Mouse (Mus musculus): ENCODE data around the gene Xylt1. TPM values are rescaled to one million over a fixed set of nuclear protein-coding genes. Genes with fewer than 3 reads are reported as not detected.

Xylt1 gene
- total RNA-seq, 1 experiment from 2014 or later = 30.0 TPM

GRCm38 (mm10) chr7:117567653-117568340 lies 187.0 kb downstream of the Xylt1 start:
- ATAC-seq (replicated peaks; ENCODE audit: insufficient number of reproducible peaks, low FRiP score, low TSS enrichment, poor library complexity, severe bottlenecking) = no peak

GRCm38 (mm10) chr7:117571131-117571530 lies 190.4 kb downstream of the Xylt1 start:
- ATAC-seq (replicated peaks; ENCODE audit: insufficient number of reproducible peaks, low FRiP score, low TSS enrichment, poor library complexity, severe bottlenecking) = no peak

- no peak for ATAC-seq (replicated peaks; ENCODE audit: insufficient number of reproducible peaks, low FRiP score, low TSS enrichment, poor library complexity, severe bottlenecking)
Measured at GRCm38 (mm10) chr7:117571713-117572112, 190.9 kb downstream of the Xylt1 start.

- no peak for ATAC-seq (replicated peaks; ENCODE audit: insufficient number of reproducible peaks, low FRiP score, low TSS enrichment, poor library complexity, severe bottlenecking)
Measured at GRCm38 (mm10) chr7:117573170-117573569, 192.4 kb downstream of the Xylt1 start.

GRCm38 (mm10) chr7:117575417-117575816 lies 194.6 kb downstream of the Xylt1 start:
- ATAC-seq (replicated peaks; ENCODE audit: insufficient number of reproducible peaks, low FRiP score, low TSS enrichment, poor library complexity, severe bottlenecking) = peak; percentile 71

- ATAC-seq (replicated peaks; ENCODE audit: insufficient number of reproducible peaks, low FRiP score, low TSS enrichment, poor library complexity, severe bottlenecking) = 0 out of 2 replicates have a peak, but pooled peaks have one; percentile 16
Measured at GRCm38 (mm10) chr7:117577035-117577434, 196.3 kb downstream of the Xylt1 start.

- ATAC-seq (replicated peaks; ENCODE audit: insufficient number of reproducible peaks, low FRiP score, low TSS enrichment, poor library complexity, severe bottlenecking) = no peak
Measured at GRCm38 (mm10) chr7:117585164-117585563, 204.4 kb downstream of the Xylt1 start.

GRCm38 (mm10) chr7:117586811-117587210 lies 206.0 kb downstream of the Xylt1 start:
- ATAC-seq (replicated peaks; ENCODE audit: insufficient number of reproducible peaks, low FRiP score, low TSS enrichment, poor library complexity, severe bottlenecking) = no peak

GRCm38 (mm10) chr7:117587234-117587929 lies 206.6 kb downstream of the Xylt1 start:
- ATAC-seq (replicated peaks; ENCODE audit: insufficient number of reproducible peaks, low FRiP score, low TSS enrichment, poor library complexity, severe bottlenecking) = no peak

GRCm38 (mm10) chr7:117588426-117588825 lies 207.6 kb downstream of the Xylt1 start:
- no peak for ATAC-seq (replicated peaks; ENCODE audit: insufficient number of reproducible peaks, low FRiP score, low TSS enrichment, poor library complexity, severe bottlenecking)

- no peak for ATAC-seq (replicated peaks; ENCODE audit: insufficient number of reproducible peaks, low FRiP score, low TSS enrichment, poor library complexity, severe bottlenecking)
Measured at GRCm38 (mm10) chr7:117589359-117589758, 208.6 kb downstream of the Xylt1 start.

GRCm38 (mm10) chr7:117589820-117590219 lies 209.0 kb downstream of the Xylt1 start:
- no peak for ATAC-seq (replicated peaks; ENCODE audit: insufficient number of reproducible peaks, low FRiP score, low TSS enrichment, poor library complexity, severe bottlenecking)

- no peak for ATAC-seq (replicated peaks; ENCODE audit: insufficient number of reproducible peaks, low FRiP score, low TSS enrichment, poor library complexity, severe bottlenecking)
Measured at GRCm38 (mm10) chr7:117594191-117594590, 213.4 kb downstream of the Xylt1 start.

GRCm38 (mm10) chr7:117595029-117595695 lies 214.4 kb downstream of the Xylt1 start:
- ATAC-seq (replicated peaks; ENCODE audit: insufficient number of reproducible peaks, low FRiP score, low TSS enrichment, poor library complexity, severe bottlenecking) = no peak

- ATAC-seq (replicated peaks; ENCODE audit: insufficient number of reproducible peaks, low FRiP score, low TSS enrichment, poor library complexity, severe bottlenecking) = no peak
Measured at GRCm38 (mm10) chr7:117600443-117600842, 219.7 kb downstream of the Xylt1 start.

GRCm38 (mm10) chr7:117610439-117610838 lies 229.7 kb downstream of the Xylt1 start:
- no peak for ATAC-seq (replicated peaks; ENCODE audit: insufficient number of reproducible peaks, low FRiP score, low TSS enrichment, poor library complexity, severe bottlenecking)

GRCm38 (mm10) chr7:117612788-117613473 lies 232.2 kb downstream of the Xylt1 start:
- no peak for ATAC-seq (replicated peaks; ENCODE audit: insufficient number of reproducible peaks, low FRiP score, low TSS enrichment, poor library complexity, severe bottlenecking)

GRCm38 (mm10) chr7:117613796-117614195 lies 233.0 kb downstream of the Xylt1 start:
- 0 out of 2 replicates have a peak, but pooled peaks have one; percentile 38 for ATAC-seq (replicated peaks; ENCODE audit: insufficient number of reproducible peaks, low FRiP score, low TSS enrichment, poor library complexity, severe bottlenecking)

GRCm38 (mm10) chr7:117614346-117614745 lies 233.6 kb downstream of the Xylt1 start:
- ATAC-seq (replicated peaks; ENCODE audit: insufficient number of reproducible peaks, low FRiP score, low TSS enrichment, poor library complexity, severe bottlenecking) = no peak
